Mouse (Mus musculus) fat pad, adult 2 months (tissue): ENCODE results near the gene Olfr49.

ENCODE experiments used
- DNase-seq: peaks from one replicate; pipeline ENCODE4 v3.0.0-alpha.2; 2011; ENCODE audit warnings: low read depth, low spot score; ENCODE audit errors: extremely low read depth

Gene Olfr49

DNA sequence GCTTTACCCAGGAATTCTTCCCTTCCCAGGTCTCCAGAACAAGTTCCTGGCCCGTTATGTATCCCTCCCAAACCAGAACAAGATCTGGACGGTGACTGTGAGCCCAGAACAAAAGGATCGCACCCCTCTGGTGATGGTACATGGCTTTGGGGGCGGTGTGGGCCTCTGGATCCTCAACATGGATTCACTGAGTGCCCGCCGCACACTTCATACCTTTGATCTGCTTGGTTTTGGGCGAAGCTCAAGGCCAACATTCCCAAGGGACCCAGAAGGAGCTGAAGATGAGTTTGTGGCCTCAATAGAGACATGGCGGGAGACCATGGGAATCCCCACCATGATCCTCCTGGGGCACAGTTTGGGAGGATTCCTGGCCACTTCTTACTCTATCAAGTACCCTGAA is 22.1 kb downstream of the Olfr49 start:
- no peak for DNase-seq

DNA sequence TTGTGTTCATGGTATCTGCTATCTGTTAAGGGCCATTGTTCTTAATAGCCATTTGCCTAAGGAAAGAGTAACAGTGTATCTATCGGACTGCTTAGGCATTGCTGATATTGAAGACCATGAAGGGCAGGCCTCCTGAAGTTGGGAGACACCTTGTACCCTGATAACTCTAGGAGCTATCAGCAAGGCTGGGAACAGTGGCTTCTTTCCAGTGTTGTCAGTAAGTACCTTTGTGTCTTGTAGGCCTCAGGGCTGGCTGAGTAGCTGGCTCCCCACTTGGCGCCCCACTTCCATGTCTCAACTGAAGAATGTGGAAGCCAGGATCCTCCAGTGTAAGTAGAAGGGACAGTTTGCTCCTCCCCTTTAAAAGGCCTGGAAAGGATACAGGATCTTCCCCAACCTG is 23.4 kb downstream of the Olfr49 start:
- DNase-seq = no peak

DNA sequence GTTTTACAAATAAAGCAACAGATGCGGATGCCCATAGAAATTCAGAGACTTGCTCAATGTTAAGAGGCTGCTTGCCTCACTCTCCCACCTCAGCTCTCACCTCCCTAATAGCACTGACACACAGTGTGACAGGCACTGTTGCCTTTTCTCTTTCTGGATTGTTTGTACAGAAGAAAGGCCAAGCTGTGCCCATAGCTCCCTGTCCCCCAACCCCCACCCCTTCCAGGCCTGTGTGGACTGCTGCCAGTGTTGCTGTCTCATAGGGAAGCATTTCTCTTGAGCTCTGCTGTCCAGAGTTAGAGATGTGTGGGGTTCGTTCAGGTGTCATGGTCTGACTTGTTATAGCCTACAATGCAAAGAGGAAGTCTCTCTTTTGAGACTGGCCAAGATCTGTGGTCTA is 24.5 kb downstream of the Olfr49 start:
- DNase-seq = no peak

DNA sequence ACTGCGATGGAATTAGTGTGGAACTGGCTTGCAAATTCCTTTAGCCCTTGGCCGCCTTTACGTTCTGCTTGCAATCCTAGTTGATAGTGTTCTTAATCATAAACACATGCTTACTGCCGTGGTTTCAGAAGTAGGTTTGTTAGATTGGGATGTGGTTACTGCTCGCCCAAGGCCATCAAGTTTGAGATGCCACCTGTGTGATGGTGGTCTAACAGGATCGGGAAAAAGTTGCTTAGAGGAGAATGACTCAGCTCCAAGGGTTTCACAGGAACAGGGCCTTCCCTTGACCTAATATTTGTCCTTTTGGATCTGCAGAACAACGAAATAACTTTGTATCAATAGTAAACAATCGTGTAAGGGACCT is 25.0 kb downstream of the Olfr49 start:
- DNase-seq = no peak

GRCm38 (mm10) chr14:54259003-54259721 is 25.6 kb downstream of the Olfr49 start:
- DNase-seq = peak; percentile 31

GRCm38 (mm10) chr14:54258131-54258670 is 26.5 kb downstream of the Olfr49 start:
- DNase-seq = no peak

- DNase-seq = no peak
These were observed 30.0 kb downstream of the Olfr49 start for GRCm38 (mm10) chr14:54254670-54255202.

- peak; percentile 84 for DNase-seq
These were observed 30.9 kb downstream of the Olfr49 start, which contains the start of the genes Dad1 and Abhd4 for GRCm38 (mm10) chr14:54253741-54254291. Dad1 (minus strand) TSS chr14:54254104. Abhd4 (plus strand) TSS chr14:54254188.

DNA sequence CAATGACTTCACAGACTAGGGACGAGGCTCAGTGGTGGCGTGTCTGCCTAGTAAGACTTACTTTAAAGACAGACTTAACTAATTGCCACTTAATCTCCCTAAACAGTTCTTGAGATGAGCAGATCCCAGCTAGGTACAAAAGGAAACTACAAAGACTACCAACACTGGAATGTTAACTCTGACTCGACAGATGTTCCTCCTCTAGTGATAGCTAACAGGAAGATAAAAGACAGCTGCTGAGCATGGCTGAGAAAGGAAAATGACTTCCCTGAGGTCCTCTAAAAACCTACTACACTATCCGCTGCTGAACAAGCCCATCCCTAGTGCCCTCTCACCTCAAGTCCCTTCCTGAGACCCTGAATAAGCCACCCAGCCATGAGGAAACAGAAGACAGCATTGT is 34.6 kb downstream of the Olfr49 start:
- no peak for DNase-seq

DNA sequence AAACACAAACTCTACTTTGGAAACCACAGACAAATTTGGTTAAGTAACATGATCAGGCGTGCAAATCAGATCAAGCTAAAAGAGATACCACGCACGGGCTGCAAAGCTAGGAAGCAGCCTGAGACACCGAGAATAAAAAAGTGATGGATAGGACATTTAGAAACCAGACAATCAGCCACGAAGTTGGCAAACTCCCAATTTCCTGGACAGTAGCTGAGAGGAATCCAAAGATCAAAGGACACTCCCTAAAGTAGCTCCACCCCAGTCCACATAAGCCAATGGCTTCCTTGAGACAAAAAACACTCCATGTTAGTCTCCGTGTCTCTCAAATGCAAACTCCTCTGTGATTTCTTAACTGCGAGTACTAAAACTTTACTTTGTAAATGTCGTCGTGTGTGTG is 35.4 kb downstream of the Olfr49 start:
- DNase-seq = no peak

GRCm38 (mm10) chr14:54246232-54246631 is 38.5 kb downstream of the Olfr49 start:
- no peak for DNase-seq

GRCm38 (mm10) chr14:54244183-54244582 is 40.6 kb downstream of the Olfr49 start:
- DNase-seq = no peak

GRCm38 (mm10) chr14:54240542-54240941 is 44.2 kb downstream of the Olfr49 start:
- no peak for DNase-seq

- DNase-seq = no peak
These were observed 45.6 kb downstream of the Olfr49 start for GRCm38 (mm10) chr14:54239002-54239736.

DNA sequence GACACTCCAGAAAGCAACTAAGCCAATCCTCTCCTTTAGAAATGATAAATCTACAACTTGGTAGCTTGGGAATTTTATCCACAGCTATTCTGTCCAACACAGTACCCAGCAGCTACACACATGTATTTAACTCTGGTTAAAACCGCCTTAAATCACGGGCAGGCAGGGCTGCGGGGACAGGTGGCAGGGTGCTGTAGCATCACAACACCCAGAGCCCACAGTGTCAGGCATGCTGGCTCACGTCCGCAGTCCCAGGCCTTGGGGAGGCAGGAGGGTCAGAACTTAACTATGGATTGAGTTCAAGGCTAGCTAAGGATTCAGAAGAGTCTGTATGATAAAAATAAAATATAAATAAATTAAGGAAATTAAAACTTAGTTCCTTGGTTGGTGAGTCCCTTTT is 47.9 kb downstream of the Olfr49 start:
- no peak for DNase-seq

- DNase-seq = no peak
These were observed 48.8 kb downstream of the Olfr49 start for GRCm38 (mm10) chr14:54235825-54236540.

DNA sequence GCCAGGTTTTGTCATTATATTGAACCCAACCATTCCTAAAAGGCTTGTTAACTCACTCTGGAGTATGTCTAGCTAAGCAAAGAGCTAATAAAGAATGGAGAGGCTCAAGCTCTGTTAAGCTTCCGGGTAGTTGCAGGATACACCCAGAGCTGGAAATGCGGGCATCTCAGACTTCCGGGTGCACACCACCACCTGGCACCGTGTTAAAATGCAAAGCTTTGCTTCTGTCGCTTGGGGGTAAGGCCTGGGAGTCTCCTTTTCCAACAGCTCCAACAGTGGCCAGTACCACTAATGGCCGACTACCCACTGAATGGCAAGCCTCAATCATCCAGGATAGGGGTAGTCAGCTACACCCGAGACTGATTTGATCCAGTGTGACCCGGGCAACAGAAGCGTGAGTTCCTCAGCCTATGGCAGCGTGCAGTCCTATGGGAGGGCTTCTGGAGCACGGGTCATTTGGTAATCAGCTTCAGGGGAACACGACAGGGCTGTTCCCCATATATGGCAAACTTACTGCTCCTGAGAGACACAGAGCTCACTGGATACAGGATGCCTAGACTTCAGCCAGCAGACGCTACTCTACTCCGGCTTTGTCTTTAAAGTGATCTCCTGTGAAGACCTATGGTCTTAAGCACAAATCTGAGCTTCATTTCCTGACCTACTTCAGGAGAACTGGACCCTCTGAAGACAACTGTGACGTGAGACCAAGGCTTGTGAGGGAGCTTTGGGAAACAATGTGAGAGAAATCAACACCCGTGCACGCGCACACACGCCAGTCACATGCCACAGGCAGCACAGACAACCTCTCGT is 50.3 kb downstream of the Olfr49 start:
- no peak for DNase-seq

GRCm38 (mm10) chr14:54233559-54234143 is 51.1 kb downstream of the Olfr49 start:
- no peak for DNase-seq

DNA sequence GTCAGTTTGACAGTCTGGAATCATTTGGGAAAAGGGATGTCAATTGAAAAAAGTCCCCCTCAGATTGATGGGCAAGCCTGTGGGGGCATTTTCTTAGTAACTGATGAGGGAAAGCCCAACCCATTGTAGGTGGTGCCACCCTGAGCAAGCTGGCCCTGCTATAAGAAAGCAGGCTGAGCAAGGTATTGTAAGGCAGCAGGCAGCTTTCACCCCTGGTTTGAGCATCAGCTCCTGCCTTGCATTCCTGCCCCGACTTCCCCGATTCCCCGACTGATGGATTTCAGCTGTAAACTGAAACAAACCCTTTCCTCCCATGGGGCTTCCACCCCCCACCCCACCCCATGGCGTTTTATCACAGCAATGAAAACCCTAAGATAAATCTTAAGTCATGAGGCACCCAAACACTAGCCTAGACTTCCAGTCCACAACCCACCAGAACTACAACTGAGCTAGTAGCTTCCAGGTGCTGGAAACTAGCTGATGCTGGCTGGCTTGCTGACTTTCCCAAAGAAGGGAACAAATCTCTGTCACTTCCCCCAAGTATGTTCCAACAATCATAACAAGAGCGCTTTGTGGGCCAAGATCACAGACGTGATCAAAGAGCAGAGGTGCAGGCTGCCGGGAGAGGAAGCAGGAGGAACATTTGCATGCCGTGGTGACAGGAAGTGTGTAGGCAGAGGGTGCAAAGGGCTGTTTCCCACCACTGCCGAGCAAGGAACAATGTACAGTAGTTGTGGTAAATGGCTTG is 51.8 kb downstream of the Olfr49 start:
- no peak for DNase-seq
